Mouse (Mus musculus): ENCODE measurements around the gene Fbf1. TPM values are rescaled to one million over a fixed set of nuclear protein-coding genes. Genes with fewer than 3 reads are reported as not detected.

The Fbf1 gene
- total RNA-seq, 1 experiment = 32.1 TPM

GRCm38 (mm10) chr11:116186360-116186759, 18.4 kb upstream of the Fbf1 start:
- no peak for TF ChIP-seq ZNF384 (IDR thresholded peaks at IDR 0.05; ENCODE audit: low read depth, low read length)
- TF ChIP-seq MAFK (IDR thresholded peaks at IDR 0.05; ENCODE audit: insufficient read depth, low read depth, low read length) = no peak
- TF ChIP-seq ZC3H11A (IDR thresholded peaks at IDR 0.05; ENCODE audit: borderline replicate concordance, low read depth, low read length) = no peak
- no peak for TF ChIP-seq HCFC1 (IDR thresholded peaks at IDR 0.05; ENCODE audit: borderline replicate concordance, insufficient read depth, low read length)
- no peak for TF ChIP-seq CHD2 (IDR thresholded peaks at IDR 0.05; ENCODE audit: low read depth, low read length)
- no peak overlapping the region for H3K27ac ChIP-seq (ENCODE audit: insufficient read depth, low read depth, low read length, poor library complexity, severe bottlenecking)
- in situ Hi-C loops (cut with MboI; ENCODE audit: low sequenced_read_pairs in 2 of 2, unreplicated experiment in 2 of 2) = no loop called here
- no peak overlapping the region for H3K9ac ChIP-seq (ENCODE audit: insufficient read depth, low read depth, low read length, poor library complexity, severe bottlenecking)
- no peak for DNase-seq (ENCODE audit: low read depth, low spot score)
- no peaks in the 10 kb centered on the region; the same call in 1 of the 2 replicates for H3K36me3 ChIP-seq (ENCODE audit: control insufficient read depth, insufficient read depth, low read length, poor library complexity, severe bottlenecking)
- peaks cover 2 to 4% of the 10 kb centered on the region in 2 experiments for H3K4me1 ChIP-seq (ENCODE audit: control insufficient read depth in 2 of 2, insufficient read depth in 2 of 2, low read length in 2 of 2, poor library complexity in 1 of 2)
- H3K4me3 ChIP-seq (ENCODE audit: insufficient read depth in 1 of 2, low read depth in 1 of 2, low read length in 2 of 2, poor library complexity in 1 of 2, severe bottlenecking in 1 of 2) = no peak overlapping the region
- no peaks in the 10 kb centered on the region for H3K9me3 ChIP-seq (ENCODE audit: control insufficient read depth, insufficient read depth, low read depth, low read length)

DNA sequence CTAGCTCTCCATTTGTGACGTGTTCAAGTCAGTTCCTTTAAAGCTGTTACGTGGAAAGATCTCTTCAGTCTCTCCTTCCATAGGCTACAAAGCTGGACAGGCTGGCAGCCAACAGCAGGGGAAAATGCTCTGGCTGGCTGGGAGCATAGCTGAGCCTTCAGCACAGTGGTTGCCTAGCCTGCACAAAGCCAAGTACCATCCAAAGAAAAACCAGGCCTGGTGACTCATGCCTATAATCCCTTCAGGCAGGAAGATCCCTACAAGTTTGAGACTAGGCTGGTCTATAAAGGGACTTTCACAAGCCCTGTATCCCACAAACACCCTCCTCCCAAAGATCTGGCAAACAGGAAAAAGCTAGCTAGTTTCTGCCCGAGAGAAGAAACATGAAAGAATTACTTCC, 17.9 kb upstream of the Fbf1 start:
- no peak overlapping the region for H3K4me3 ChIP-seq (ENCODE audit: insufficient read depth in 1 of 2, low read depth in 1 of 2, low read length in 2 of 2, poor library complexity in 1 of 2, severe bottlenecking in 1 of 2)
- H3K36me3 ChIP-seq (ENCODE audit: control insufficient read depth, insufficient read depth, low read length, poor library complexity, severe bottlenecking) = no peaks in the 10 kb centered on the region; the same call in 1 of the 2 replicates
- TF ChIP-seq CHD2 (IDR thresholded peaks at IDR 0.05; ENCODE audit: low read depth, low read length) (no peak), HCFC1 (IDR thresholded peaks at IDR 0.05; ENCODE audit: borderline replicate concordance, insufficient read depth, low read length) (no peak), ZNF384 (IDR thresholded peaks at IDR 0.05; ENCODE audit: low read depth, low read length) (no peak)
- in situ Hi-C loops (cut with MboI; ENCODE audit: low sequenced_read_pairs in 2 of 2, unreplicated experiment in 2 of 2) = no loop called here
- no peaks in the 10 kb centered on the region for H3K9me3 ChIP-seq (ENCODE audit: control insufficient read depth, insufficient read depth, low read depth, low read length)
- no peak overlapping the region for H3K27ac ChIP-seq (ENCODE audit: insufficient read depth, low read depth, low read length, poor library complexity, severe bottlenecking)
- no peak overlapping the region for H3K9ac ChIP-seq (ENCODE audit: insufficient read depth, low read depth, low read length, poor library complexity, severe bottlenecking)
- no peak for DNase-seq (ENCODE audit: low read depth, low spot score)
- H3K4me1 ChIP-seq (ENCODE audit: control insufficient read depth in 2 of 2, insufficient read depth in 2 of 2, low read length in 2 of 2, poor library complexity in 1 of 2) = peaks cover 2 to 4% of the 10 kb centered on the region in 2 experiments

DNA sequence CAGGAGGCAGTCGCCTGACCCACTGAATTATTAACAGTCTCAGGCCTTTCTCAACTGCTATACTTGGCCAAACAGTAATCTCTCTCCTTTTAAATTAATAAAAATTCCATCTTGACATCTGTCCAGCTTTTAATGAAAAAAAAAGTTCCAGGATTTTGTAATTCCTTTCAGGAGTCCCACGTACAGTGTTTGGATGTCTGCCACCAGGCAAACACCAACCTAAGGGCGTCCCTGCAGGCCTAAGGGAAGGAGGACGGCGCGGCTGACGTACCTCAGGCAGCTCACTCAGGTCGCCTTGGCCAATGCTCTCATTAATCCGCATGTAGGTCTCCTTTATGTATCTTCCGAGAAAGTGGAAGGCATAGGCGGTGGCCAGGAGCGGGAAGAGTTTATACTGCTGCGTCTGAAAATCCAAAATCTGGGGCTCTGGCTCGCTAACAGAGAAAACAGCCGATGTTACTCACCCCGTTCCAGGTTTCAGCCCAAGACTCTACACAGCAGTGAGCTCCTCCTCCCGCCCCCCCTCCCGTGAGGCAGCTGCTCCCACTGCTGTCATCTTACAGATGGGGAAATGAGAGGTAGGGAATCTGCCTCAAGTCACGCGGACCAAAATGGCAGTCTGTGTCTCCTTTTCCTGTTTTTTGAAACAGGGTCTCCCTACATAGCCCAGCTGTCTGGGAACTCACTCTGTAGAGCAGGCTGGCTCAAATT, 10.6 kb upstream of the Fbf1 start:
- Histone ChIP-seq H3K4me3 (ENCODE audit: insufficient read depth in 1 of 2, low read depth in 1 of 2, low read length in 2 of 2, poor library complexity in 1 of 2, severe bottlenecking in 1 of 2) (peak overlapping the region in 1 of 2 experiments; percentile 42; a peak in 2 of 4 replicates), H3K4me1 (ENCODE audit: control insufficient read depth in 2 of 2, insufficient read depth in 2 of 2, low read length in 2 of 2, poor library complexity in 1 of 2) (peaks cover 0 to 3% of the 10 kb centered on the region in 2 experiments; a peak in 1 of 4 replicates), H3K9me3 (ENCODE audit: control insufficient read depth, insufficient read depth, low read depth, low read length) (no peaks in the 10 kb centered on the region), H3K36me3 (ENCODE audit: control insufficient read depth, insufficient read depth, low read length, poor library complexity, severe bottlenecking) (peaks cover 11% of the 10 kb centered on the region; the same call in 1 of the 2 replicates), H3K27ac (ENCODE audit: insufficient read depth, low read depth, low read length, poor library complexity, severe bottlenecking) (no peak overlapping the region), H3K9ac (ENCODE audit: insufficient read depth, low read depth, low read length, poor library complexity, severe bottlenecking) (peak overlapping the region; percentile 34; the same call in 1 of the 2 replicates)
- no peak for DNase-seq (ENCODE audit: low read depth, low spot score)
- in situ Hi-C loops (cut with MboI; ENCODE audit: low sequenced_read_pairs in 2 of 2, unreplicated experiment in 2 of 2) = no loop called here
- TF ChIP-seq CHD2 (IDR thresholded peaks at IDR 0.05; ENCODE audit: low read depth, low read length) (no peak), ZNF384 (IDR thresholded peaks at IDR 0.05; ENCODE audit: low read depth, low read length) (no peak), MAFK (IDR thresholded peaks at IDR 0.05; ENCODE audit: insufficient read depth, low read depth, low read length) (no peak), ZC3H11A (IDR thresholded peaks at IDR 0.05; ENCODE audit: borderline replicate concordance, low read depth, low read length) (no peak), HCFC1 (IDR thresholded peaks at IDR 0.05; ENCODE audit: borderline replicate concordance, insufficient read depth, low read length) (no peak)

DNA sequence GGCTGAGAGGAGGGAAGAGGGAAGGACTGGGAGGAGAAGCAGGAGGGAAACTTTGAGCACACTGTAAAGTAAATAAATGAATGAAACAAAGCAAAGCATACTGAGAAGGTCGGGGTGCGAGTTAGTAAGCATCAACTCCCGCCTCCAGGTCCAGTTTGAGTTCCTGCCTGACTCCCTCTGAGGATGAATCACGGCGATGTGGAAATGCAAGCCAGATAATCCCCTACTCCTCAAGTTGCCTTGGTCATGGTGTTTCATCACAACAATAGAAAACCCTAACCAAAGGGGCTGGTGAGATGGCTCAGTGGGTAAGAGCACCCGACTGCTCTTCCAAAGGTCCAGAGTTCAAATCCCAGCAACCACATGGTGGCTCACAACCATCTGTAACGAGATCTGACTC, 8.0 kb upstream of the Fbf1 start:
- in situ Hi-C loops (cut with MboI; ENCODE audit: low sequenced_read_pairs in 2 of 2, unreplicated experiment in 2 of 2) = no loop called here
- Histone ChIP-seq H3K4me3 (ENCODE audit: insufficient read depth in 1 of 2, low read depth in 1 of 2, low read length in 2 of 2, poor library complexity in 1 of 2, severe bottlenecking in 1 of 2) (no peak overlapping the region), H3K27ac (ENCODE audit: insufficient read depth, low read depth, low read length, poor library complexity, severe bottlenecking) (no peak overlapping the region), H3K9me3 (ENCODE audit: control insufficient read depth, insufficient read depth, low read depth, low read length) (no peaks in the 10 kb centered on the region), H3K4me1 (ENCODE audit: control insufficient read depth in 2 of 2, insufficient read depth in 2 of 2, low read length in 2 of 2, poor library complexity in 1 of 2) (peaks cover 0 to 3% of the 10 kb centered on the region in 2 experiments; a peak in 1 of 4 replicates), H3K9ac (ENCODE audit: insufficient read depth, low read depth, low read length, poor library complexity, severe bottlenecking) (no peak overlapping the region), H3K36me3 (ENCODE audit: control insufficient read depth, insufficient read depth, low read length, poor library complexity, severe bottlenecking) (peaks cover 17% of the 10 kb centered on the region)
- DNase-seq (ENCODE audit: low read depth, low spot score) = no peak
- TF ChIP-seq CHD2 (IDR thresholded peaks at IDR 0.05; ENCODE audit: low read depth, low read length) = no peak

Data from ES-E14 (cell line).